Mouse (Mus musculus) lung, postnatal 0 days (tissue): ENCODE data around the gene BC052040.

Experiments
- CTCF ChIP-seq: IDR thresholded peaks from 2 replicates; pipeline ENCODE4 v1.5.1; 2016; ENCODE audit warnings: antibody characterized with exemption, mild to moderate bottlenecking
- EP300 ChIP-seq: IDR thresholded peaks from 2 replicates; pipeline ENCODE4 v1.6.1; 2016; ENCODE audit warnings: antibody characterized with exemption, mild to moderate bottlenecking, control low read depth

- TF ChIP-seq EP300 = no peak
- TF ChIP-seq CTCF = no peak
These were observed 188.2 kb downstream of the BC052040 start for GRCm38 (mm10) chr2:115769597-115770305.
